Mouse (Mus musculus) ES-Bruce4 (cell line): ENCODE measurements at regions not wholly inside any gene's neighbourhood (a gene's known extent, or its start where the extent isn't known, plus 50 kb on each side); places are given as distances from the start of the nearest gene placed in this dataset.
A peak's percentile ranks its signal among the peaks of the same experiment; 100 is the strongest.
"Not testable (repeated sequence)": the region's sequence is repeated elsewhere in the genome, so short reads cannot be mapped to it uniquely, and the experiment has no call there.

ENCODE experiments used
- H3K27ac ChIP-seq: 2 replicates; pipeline ENCODE4 v1.5.1; 2012; ENCODE audit warnings: low read length, inconsistent platforms; ENCODE audit not compliant: insufficient read depth
- H3K27me3 ChIP-seq: 2 replicates; pipeline ENCODE4 v1.6.1; 2012; ENCODE audit warnings: mild to moderate bottlenecking, low read length, inconsistent platforms; ENCODE audit not compliant: control insufficient read depth, poor library complexity, insufficient read depth, severe bottlenecking
- H3K36me3 ChIP-seq: 2 replicates; pipeline ENCODE4 v1.6.1; 2012; ENCODE audit warnings: inconsistent platforms, mild to moderate bottlenecking, low read length, moderate library complexity; ENCODE audit not compliant: control insufficient read depth, poor library complexity, insufficient read depth, severe bottlenecking
- H3K4me1 ChIP-seq: one replicate; pipeline ENCODE4 v1.8.1; 2011; ENCODE audit warnings: low read length; ENCODE audit not compliant: control insufficient read depth, insufficient read depth
- H3K4me3 ChIP-seq: 2 replicates; pipeline ENCODE4 v1.5.1; 2011; ENCODE audit warnings: low read depth, mild to moderate bottlenecking, low read length
- H3K9ac ChIP-seq: 2 replicates; pipeline ENCODE4 v1.6.1; 2012; ENCODE audit warnings: low read depth, mild to moderate bottlenecking, inconsistent platforms; ENCODE audit not compliant: poor library complexity, severe bottlenecking
- H3K9me3 ChIP-seq: replicated peaks from 2 replicates; pipeline ENCODE4 v1.6.1; 2012; ENCODE audit warnings: mild to moderate bottlenecking, low read length, inconsistent platforms; ENCODE audit not compliant: control insufficient read depth, poor library complexity, insufficient read depth, severe bottlenecking

- peak overlapping the region; percentile 68 for H3K4me3 ChIP-seq
- H3K27ac ChIP-seq, H3K9me3 ChIP-seq, H3K27me3 ChIP-seq, H3K9ac ChIP-seq, H3K4me1 ChIP-seq, H3K36me3 ChIP-seq: not testable (repeated sequence)
These were observed 464.4 kb upstream of the Gm21863 start for GRCm38 (mm10) chr12:19489883-19490282.
